Mouse (Mus musculus) neural tube, embryonic 15.5 days (tissue): ENCODE measurements at regions not wholly inside any gene's neighbourhood (a gene's known extent, or its start where the extent isn't known, plus 50 kb on each side); places are given as distances from the start of the nearest gene placed in this dataset.
"Not testable (repeated sequence)": the region's sequence is repeated elsewhere in the genome, so short reads cannot be mapped to it uniquely, and the experiment has no call there.

Experiments
- ATAC-seq: fragments of 200-750 bp; cut with Nextera tagmentation; 2 replicates; pipeline ENCODE4 v1.8.0; 2017; ENCODE audit warnings: mild to moderate bottlenecking, moderate TSS enrichment, moderate library complexity; ENCODE audit not compliant: low FRiP score
- H3K27ac ChIP-seq: fragments of 300-500 bp; sonication (generic); replicated peaks from 2 replicates; pipeline ENCODE4 v1.5.1; 2015; ENCODE audit warnings: mild to moderate bottlenecking, inconsistent platforms
- H3K27me3 ChIP-seq: fragments of 300-500 bp; sonication (generic); replicated peaks from 2 replicates; pipeline ENCODE4 v1.6.1; 2015; ENCODE audit warnings: inconsistent platforms
- H3K36me3 ChIP-seq: fragments of 300-500 bp; sonication (generic); 2 replicates; pipeline ENCODE4 v1.6.1; 2015; ENCODE audit warnings: inconsistent platforms
- H3K4me1 ChIP-seq: fragments of 300-500 bp; sonication (generic); 2 replicates; pipeline ENCODE4 v1.6.1; 2015; ENCODE audit warnings: inconsistent platforms
- H3K4me2 ChIP-seq: fragments of 300-500 bp; sonication (generic); 2 replicates; pipeline ENCODE4 v1.6.1; 2015; ENCODE audit warnings: inconsistent platforms, mild to moderate bottlenecking, moderate library complexity
- H3K4me3 ChIP-seq: fragments of 300-500 bp; sonication (generic); replicated peaks from 2 replicates; pipeline ENCODE4 v1.5.1; 2015; ENCODE audit warnings: mild to moderate bottlenecking, inconsistent platforms
- H3K9ac ChIP-seq: fragments of 300-500 bp; sonication (generic); replicated peaks from 2 replicates; pipeline ENCODE4 v1.6.1; 2015; ENCODE audit warnings: mild to moderate bottlenecking, inconsistent platforms
- H3K9me3 ChIP-seq: fragments of 300-500 bp; sonication (generic); replicated peaks from 2 replicates; pipeline ENCODE4 v1.6.1; 2016; ENCODE audit warnings: inconsistent platforms
- WGBS: fragments of 180-500 bp; shearing (Covaris S2); methylation state at CpG from one replicate; pipeline ENCODE4 v1.1.7; 2015; ENCODE audit warnings: mixed read lengths; 5-methylcytosine and 5-hydroxymethylcytosine counted together

- ATAC-seq: no peak
- Histone ChIP-seq H3K27me3 (no peaks in the 10 kb centered on the region), H3K36me3 (no peaks in the 10 kb centered on the region), H3K9ac (no peak overlapping the region), H3K27ac (no peak overlapping the region), H3K4me1 (no peaks in the 10 kb centered on the region), H3K4me2 (no peak overlapping the region), H3K4me3 (no peak overlapping the region), H3K9me3 (no peaks in the 10 kb centered on the region)
- 57% methylated on average over 2 of the region's 2 CpGs for WGBS
These were observed 404.8 kb downstream of the Inhba start for GRCm38 (mm10) chr13:16416356-16417019.

GRCm38 (mm10) chr13:16424147-16424546 lies 412.5 kb downstream of the Inhba start:
- Histone ChIP-seq H3K9ac (no peak overlapping the region), H3K27me3 (no peaks in the 10 kb centered on the region), H3K4me1 (no peaks in the 10 kb centered on the region), H3K4me3 (no peak overlapping the region), H3K9me3 (no peaks in the 10 kb centered on the region), H3K4me2 (no peak overlapping the region), H3K27ac (no peak overlapping the region), H3K36me3 (no peaks in the 10 kb centered on the region)
- no peak for ATAC-seq
- WGBS: 83% methylated on average over 2 of the region's 2 CpGs

DNA sequence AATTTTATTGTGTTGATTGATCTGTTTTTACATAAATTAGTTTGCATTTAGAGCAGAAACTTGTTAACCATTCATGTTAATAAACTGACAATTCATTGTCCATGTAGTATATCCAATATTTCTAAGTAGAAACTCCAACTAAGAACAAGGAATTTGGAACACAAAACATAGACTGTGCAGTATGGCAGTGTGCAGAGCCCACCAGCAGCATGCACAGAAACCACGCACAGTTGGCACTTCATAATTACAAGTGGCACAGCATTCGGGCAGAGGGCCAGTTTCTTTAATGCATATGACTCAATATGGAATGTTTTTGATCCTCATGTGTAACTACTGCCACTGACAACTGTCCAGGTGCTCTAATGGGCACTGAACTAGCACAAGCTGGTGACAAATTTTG lies 423.8 kb downstream of the Inhba start:
- ATAC-seq: no peak
- no peaks in the 10 kb centered on the region for H3K27me3 ChIP-seq
- H3K36me3 ChIP-seq: no peaks in the 10 kb centered on the region
- 81% methylated on average over 2 of the region's 2 CpGs for WGBS
- H3K9me3 ChIP-seq: no peaks in the 10 kb centered on the region
- H3K27ac ChIP-seq: no peak overlapping the region
- H3K4me2 ChIP-seq: no peak overlapping the region
- H3K4me3 ChIP-seq: no peak overlapping the region
- no peaks in the 10 kb centered on the region for H3K4me1 ChIP-seq
- no peak overlapping the region for H3K9ac ChIP-seq

- Histone ChIP-seq H3K4me3 (no peak overlapping the region), H3K4me1 (no peaks in the 10 kb centered on the region), H3K36me3 (no peaks in the 10 kb centered on the region), H3K27ac (no peak overlapping the region), H3K27me3 (no peaks in the 10 kb centered on the region), H3K9me3 (no peaks in the 10 kb centered on the region), H3K4me2 (no peak overlapping the region), H3K9ac (no peak overlapping the region)
- no peak for ATAC-seq
These were observed 441.6 kb downstream of the Inhba start for GRCm38 (mm10) chr13:16453234-16453633.

DNA sequence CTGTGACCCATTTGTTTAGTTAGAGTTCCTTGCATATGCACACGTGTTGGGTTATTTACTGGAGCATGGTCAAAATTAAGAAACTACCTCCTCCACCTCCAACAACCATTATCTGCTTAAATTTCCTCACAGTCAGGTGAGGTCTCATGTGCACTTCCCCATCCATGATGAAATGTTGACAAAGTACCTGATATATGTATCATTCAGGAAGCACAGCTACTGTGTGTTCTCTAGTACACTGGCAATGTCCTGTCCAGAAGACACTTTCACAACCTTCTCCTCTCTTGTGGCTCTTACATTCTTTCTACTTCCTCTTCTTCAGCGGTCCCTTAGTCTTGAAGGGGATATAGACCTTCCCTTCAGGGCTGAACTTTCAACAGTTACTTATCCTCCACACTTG lies 448.1 kb downstream of the Inhba start:
- no peaks in the 10 kb centered on the region for H3K36me3 ChIP-seq
- WGBS: 87% methylated on average over 2 of the region's 2 CpGs
- no peaks in the 10 kb centered on the region for H3K4me1 ChIP-seq
- H3K4me3 ChIP-seq: no peak overlapping the region
- H3K9ac ChIP-seq: no peak overlapping the region
- H3K27me3 ChIP-seq: no peaks in the 10 kb centered on the region
- no peak for ATAC-seq
- no peaks in the 10 kb centered on the region for H3K9me3 ChIP-seq
- no peak overlapping the region for H3K27ac ChIP-seq
- no peak overlapping the region for H3K4me2 ChIP-seq

DNA sequence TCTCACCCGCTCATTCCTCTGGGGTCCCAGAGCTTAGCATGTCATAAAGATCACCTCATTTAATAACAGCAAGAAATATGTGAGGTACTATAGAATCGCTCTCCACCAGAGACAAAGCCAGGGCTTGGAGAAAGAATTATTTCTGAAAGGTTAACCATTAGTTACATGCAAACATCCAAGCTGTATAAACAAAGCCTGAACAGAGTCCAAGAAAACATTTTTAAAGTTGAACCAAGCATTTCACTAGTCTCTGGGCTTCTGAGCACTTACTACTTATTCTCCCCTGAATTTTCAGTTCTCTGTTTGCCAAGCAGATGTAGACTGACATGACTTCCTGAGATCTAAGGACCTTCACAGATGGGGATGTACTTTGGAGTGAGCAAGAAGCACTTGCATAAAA lies 450.0 kb downstream of the Inhba start:
- Histone ChIP-seq H3K4me1 (no peaks in the 10 kb centered on the region), H3K4me2 (no peak overlapping the region), H3K36me3 (no peaks in the 10 kb centered on the region), H3K27me3 (no peaks in the 10 kb centered on the region), H3K9ac (no peak overlapping the region), H3K4me3 (no peak overlapping the region), H3K9me3 (no peaks in the 10 kb centered on the region), H3K27ac (no peak overlapping the region)
- no peak for ATAC-seq
- WGBS: 81% methylated on average over 2 of the region's 2 CpGs

- 98% methylated on average over 1 of the region's 1 CpGs for WGBS
- H3K4me1 ChIP-seq: no peaks in the 10 kb centered on the region
- no peaks in the 10 kb centered on the region for H3K27me3 ChIP-seq
- no peak overlapping the region for H3K9ac ChIP-seq
- H3K9me3 ChIP-seq: no peaks in the 10 kb centered on the region
- no peak overlapping the region for H3K4me2 ChIP-seq
- no peaks in the 10 kb centered on the region for H3K36me3 ChIP-seq
- no peak for ATAC-seq
- no peak overlapping the region for H3K4me3 ChIP-seq
- no peak overlapping the region for H3K27ac ChIP-seq
These were observed 453.2 kb downstream of the Inhba start for GRCm38 (mm10) chr13:16464823-16465222.

- no peak overlapping the region for H3K9ac ChIP-seq
- ATAC-seq: no peak
- 76% methylated on average over 1 of the region's 1 CpGs for WGBS
- no peak overlapping the region for H3K4me2 ChIP-seq
- no peak overlapping the region for H3K4me3 ChIP-seq
- no peaks in the 10 kb centered on the region for H3K27me3 ChIP-seq
- H3K9me3 ChIP-seq: no peaks in the 10 kb centered on the region
- no peaks in the 10 kb centered on the region for H3K36me3 ChIP-seq
- H3K4me1 ChIP-seq: no peaks in the 10 kb centered on the region
- no peak overlapping the region for H3K27ac ChIP-seq
These were observed 453.7 kb downstream of the Inhba start for GRCm38 (mm10) chr13:16465317-16465716.

DNA sequence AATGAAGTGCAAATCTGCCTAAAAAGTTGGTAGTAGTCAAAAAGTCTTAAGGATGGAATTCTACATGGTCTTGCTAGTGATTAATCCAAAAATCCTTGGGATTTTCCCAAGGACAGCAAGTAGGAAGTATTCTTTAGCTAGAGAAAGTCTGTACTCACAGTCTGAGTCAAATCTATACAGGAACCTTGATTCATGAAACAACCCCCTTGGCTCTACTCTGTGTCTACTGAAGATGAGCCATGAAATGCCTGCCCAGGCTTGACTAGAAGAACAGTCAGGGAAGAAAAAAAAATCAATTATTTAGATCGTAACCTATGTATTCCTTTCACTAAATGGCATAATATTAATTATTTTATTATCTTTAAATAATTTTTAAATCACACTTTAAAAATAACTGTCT lies 454.2 kb downstream of the Inhba start:
- no peaks in the 10 kb centered on the region for H3K36me3 ChIP-seq
- no peak overlapping the region for H3K4me3 ChIP-seq
- H3K4me2 ChIP-seq: no peak overlapping the region
- 96% methylated on average over 1 of the region's 1 CpGs for WGBS
- ATAC-seq: no peak
- no peak overlapping the region for H3K9ac ChIP-seq
- no peaks in the 10 kb centered on the region for H3K27me3 ChIP-seq
- no peak overlapping the region for H3K27ac ChIP-seq
- no peaks in the 10 kb centered on the region for H3K9me3 ChIP-seq
- H3K4me1 ChIP-seq: no peaks in the 10 kb centered on the region

DNA sequence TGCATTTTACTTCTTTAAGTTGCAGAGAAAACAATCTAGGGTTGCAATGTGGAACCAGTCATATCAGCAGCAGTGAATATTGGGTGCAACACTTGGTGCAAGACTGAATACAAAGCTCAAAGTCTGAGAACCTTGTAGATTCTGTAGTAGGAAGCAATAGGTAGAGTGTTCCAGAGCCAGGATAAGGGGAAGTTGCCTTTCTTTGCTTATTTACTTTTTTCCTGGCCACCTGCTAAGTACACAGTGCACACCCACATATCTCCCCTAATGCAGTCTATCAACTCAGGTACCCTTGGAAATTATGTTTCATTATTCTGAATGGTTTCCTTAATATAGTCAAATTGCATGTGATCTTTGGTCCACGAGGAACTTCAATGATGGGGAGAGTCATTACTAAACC lies 464.9 kb downstream of the Inhba start:
- H3K27me3 ChIP-seq: no peaks in the 10 kb centered on the region
- ATAC-seq: no peak
- H3K36me3 ChIP-seq: no peaks in the 10 kb centered on the region
- H3K27ac ChIP-seq: no peak overlapping the region
- 87% methylated on average over 1 of the region's 1 CpGs for WGBS
- H3K9me3 ChIP-seq: no peaks in the 10 kb centered on the region
- no peak overlapping the region for H3K4me2 ChIP-seq
- H3K4me3 ChIP-seq: no peak overlapping the region
- H3K4me1 ChIP-seq: no peaks in the 10 kb centered on the region
- H3K9ac ChIP-seq: no peak overlapping the region

DNA sequence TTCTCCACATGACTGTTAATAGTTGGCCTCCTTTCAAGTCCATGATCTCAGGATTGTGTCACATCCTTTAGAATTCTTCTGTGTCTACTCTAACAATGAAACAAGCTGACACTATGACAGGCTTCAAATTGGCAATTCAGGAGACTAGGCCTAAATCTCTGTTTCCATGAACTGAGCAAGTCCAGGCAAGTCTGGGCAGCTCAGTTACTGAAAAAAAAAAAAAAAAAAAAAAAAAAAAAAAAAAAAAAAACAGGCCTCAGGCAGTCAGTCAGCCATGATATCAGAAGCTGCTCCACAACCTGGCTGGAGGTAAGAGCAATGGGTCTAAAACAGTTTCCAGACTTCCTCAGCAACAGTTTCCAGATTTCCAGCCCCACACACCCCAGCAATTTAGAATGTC lies 475.6 kb downstream of the Inhba start:
- no peaks in the 10 kb centered on the region for H3K36me3 ChIP-seq
- no peak for ATAC-seq
- H3K9me3 ChIP-seq: no peaks in the 10 kb centered on the region
- H3K27ac ChIP-seq: no peak overlapping the region
- H3K4me1 ChIP-seq: no peaks in the 10 kb centered on the region
- H3K27me3 ChIP-seq: no peaks in the 10 kb centered on the region
- no peak overlapping the region for H3K4me3 ChIP-seq
- H3K4me2 ChIP-seq: no peak overlapping the region
- H3K9ac ChIP-seq: no peak overlapping the region

- H3K9me3 ChIP-seq, H3K4me2 ChIP-seq, H3K9ac ChIP-seq, H3K4me1 ChIP-seq, H3K36me3 ChIP-seq, H3K27ac ChIP-seq, H3K27me3 ChIP-seq, H3K4me3 ChIP-seq, ATAC-seq: not testable (repeated sequence)
- 53% methylated on average over 6 of the region's 6 CpGs for WGBS
These were observed 479.0 kb downstream of the Inhba start for GRCm38 (mm10) chr13:16490680-16491079.

- H3K36me3 ChIP-seq: no peaks in the 10 kb centered on the region
- no peak overlapping the region for H3K4me2 ChIP-seq
- no peak overlapping the region for H3K27ac ChIP-seq
- no peaks in the 10 kb centered on the region for H3K27me3 ChIP-seq
- H3K9me3 ChIP-seq: no peaks in the 10 kb centered on the region
- H3K4me1 ChIP-seq: no peaks in the 10 kb centered on the region
- H3K9ac ChIP-seq: no peak overlapping the region
- 53% methylated on average over 1 of the region's 1 CpGs for WGBS
- ATAC-seq: no peak
- H3K4me3 ChIP-seq: no peak overlapping the region
These were observed 486.4 kb downstream of the Inhba start for GRCm38 (mm10) chr13:16498052-16498451.
